Mouse (Mus musculus): Measurements from ENCODE around the gene Col13a1. TPM values are rescaled to one million over a fixed set of nuclear protein-coding genes. Genes with fewer than 3 reads are reported as not detected.

Col13a1 gene
- polyA plus RNA-seq, 1 experiment from 2014 or later, result 11.4 TPM

DNA sequence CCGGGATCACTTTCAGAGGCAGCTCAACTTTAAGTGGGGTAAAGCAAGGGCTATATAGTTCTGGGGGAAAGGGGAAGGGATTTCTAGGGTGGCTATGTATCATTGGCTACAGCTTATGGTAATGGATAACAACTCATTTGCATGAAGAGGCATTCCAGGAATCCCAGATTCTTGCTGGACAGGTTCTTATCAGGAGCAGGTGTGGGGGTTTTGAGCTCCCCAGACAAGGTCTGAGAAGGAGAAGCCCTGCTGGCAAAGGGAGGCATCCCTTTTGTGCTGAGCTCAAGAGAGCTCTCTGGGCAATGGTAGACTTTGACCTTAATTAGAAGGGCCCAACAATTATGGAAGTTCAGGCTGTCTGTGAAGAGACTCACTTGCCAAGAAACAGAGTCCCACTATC is 21.3 kb upstream of the Col13a1 start:
- no peak overlapping the region for H3K4me2 ChIP-seq
- H3K4me3 ChIP-seq, result no peak overlapping the region
- H3K27ac ChIP-seq, result no peak overlapping the region
- no peaks in the 10 kb centered on the region for H3K36me3 ChIP-seq
- ATAC-seq (ENCODE audit: insufficient number of reproducible peaks, insufficient read depth, low FRiP score, low TSS enrichment, low read depth), result no peak
- WGBS, result 97% methylated on average over 1 of the region's 1 CpGs
- no peaks in the 10 kb centered on the region for H3K27me3 ChIP-seq
- H3K9me3 ChIP-seq, result 0 out of 2 replicates have a peak, but pooled peaks cover 4% of the 10 kb centered on the region
- no peak overlapping the region for H3K9ac ChIP-seq
- no peaks in the 10 kb centered on the region for H3K4me1 ChIP-seq

DNA sequence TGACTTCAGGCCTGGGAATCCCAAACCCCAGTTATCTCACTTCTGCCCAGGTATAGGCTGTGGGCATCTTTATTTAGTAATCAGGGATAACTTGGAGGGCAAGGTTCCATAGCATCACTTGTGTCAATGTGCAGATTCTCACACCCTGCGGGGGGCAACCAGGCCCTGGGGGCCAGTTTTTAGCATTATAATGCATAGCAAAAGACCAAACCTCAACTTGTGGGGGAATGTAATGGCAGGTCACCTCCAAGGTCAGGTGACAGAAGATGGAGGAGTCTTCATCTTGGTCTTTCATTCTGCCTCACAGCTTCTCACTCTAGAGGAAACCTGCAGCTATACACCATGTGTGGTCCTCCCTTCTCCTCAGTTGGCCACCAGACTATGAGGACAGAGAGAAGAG is 20.9 kb upstream of the Col13a1 start:
- H3K9ac ChIP-seq, result no peak overlapping the region
- 0 out of 2 replicates have a peak, but pooled peaks cover 4% of the 10 kb centered on the region for H3K9me3 ChIP-seq
- no peak overlapping the region for H3K4me2 ChIP-seq
- H3K4me1 ChIP-seq, result no peaks in the 10 kb centered on the region
- 77% methylated on average over 1 of the region's 1 CpGs for WGBS
- no peak overlapping the region for H3K27ac ChIP-seq
- ATAC-seq (ENCODE audit: insufficient number of reproducible peaks, insufficient read depth, low FRiP score, low TSS enrichment, low read depth), result no peak
- no peaks in the 10 kb centered on the region for H3K27me3 ChIP-seq
- H3K36me3 ChIP-seq, result no peaks in the 10 kb centered on the region
- H3K4me3 ChIP-seq, result no peak overlapping the region

DNA sequence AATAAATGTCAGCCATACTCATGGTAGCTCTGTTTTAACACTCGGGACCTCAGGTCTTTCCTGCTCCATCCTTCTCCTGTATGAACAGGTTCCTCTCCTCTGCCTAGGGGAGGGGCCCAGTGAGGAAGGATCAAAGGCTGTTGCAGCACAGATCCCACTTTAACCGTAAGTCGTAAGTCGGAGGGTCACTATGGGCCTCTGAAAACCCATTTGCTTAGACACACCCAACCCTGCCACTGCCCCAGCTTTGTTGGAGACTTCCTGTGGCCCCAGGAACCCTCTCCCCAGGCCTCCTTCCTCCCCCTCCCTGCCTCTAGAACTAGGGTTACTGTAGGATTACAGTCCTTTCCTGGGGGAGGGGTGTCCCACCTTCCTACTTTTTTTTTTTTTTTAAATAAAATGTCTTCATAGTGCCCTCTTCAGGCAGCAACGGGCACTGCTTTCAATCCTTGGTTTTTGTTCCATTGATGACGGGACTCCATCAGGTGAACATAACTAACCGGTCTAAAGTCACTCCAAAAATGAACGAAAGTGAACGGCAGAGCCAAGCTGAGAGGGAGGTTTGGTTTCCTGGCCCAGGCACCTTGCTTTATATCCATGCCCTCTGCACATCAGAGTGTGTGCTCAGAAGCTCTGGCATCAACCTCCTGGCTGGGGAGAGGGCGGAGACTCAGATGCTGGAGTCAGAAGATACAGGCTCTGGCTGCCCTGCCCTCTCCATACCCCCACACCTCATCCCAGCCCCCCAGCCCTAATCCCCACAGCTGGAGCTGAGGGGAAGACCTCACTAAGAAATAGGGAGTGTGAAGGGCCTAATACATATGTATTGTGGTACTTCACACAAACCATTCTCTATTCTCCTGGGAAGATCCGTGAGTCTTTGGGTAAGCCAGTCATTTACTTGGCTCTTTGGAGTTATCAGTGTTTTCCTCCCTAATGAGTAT is 12.8 kb upstream of the Col13a1 start:
- Histone ChIP-seq H3K4me3 (no peak overlapping the region), H3K4me1 (peaks cover 12% of the 10 kb centered on the region; the same call in 1 of the 2 replicates), H3K9me3 (no peaks in the 10 kb centered on the region), H3K27me3 (no peaks in the 10 kb centered on the region), H3K4me2 (no peak overlapping the region), H3K36me3 (no peaks in the 10 kb centered on the region), H3K27ac (no peak overlapping the region), H3K9ac (no peak overlapping the region)
- no peak for ATAC-seq (ENCODE audit: insufficient number of reproducible peaks, insufficient read depth, low FRiP score, low TSS enrichment, low read depth)
- WGBS, result 29% methylated on average over 11 of the region's 11 CpGs

DNA sequence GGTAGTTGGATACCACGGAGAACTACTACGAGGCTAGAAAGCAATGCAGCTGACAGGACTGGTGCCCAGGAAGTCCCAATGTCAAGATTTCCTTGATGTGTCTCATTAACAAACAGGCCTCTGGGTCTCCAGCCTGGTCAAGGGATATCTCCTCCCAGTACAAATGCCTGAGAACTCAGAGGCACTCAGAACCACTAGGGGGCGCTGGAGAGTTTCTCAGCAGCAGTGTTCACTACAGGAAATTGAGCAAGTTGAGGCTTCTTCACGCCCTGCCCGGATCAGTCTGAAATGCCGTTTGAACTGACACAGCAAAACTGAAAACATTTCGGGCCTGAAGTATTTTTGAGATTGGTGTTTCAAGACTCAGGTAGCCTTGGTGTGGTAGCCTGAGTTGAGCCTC is 1.5 kb upstream of the Col13a1 start:
- H3K27ac ChIP-seq, result no peak overlapping the region
- H3K36me3 ChIP-seq, result no peaks in the 10 kb centered on the region
- H3K4me1 ChIP-seq, result peaks cover 32% of the 10 kb centered on the region
- no peak overlapping the region for H3K4me3 ChIP-seq
- H3K27me3 ChIP-seq, result peaks cover 47% of the 10 kb centered on the region
- H3K4me2 ChIP-seq, result peak overlapping the region; percentile 34; the same call in 1 of the 2 replicates
- WGBS, result under 1% methylated on average over 7 of the region's 7 CpGs
- no peak overlapping the region for H3K9ac ChIP-seq
- ATAC-seq (ENCODE audit: insufficient number of reproducible peaks, insufficient read depth, low FRiP score, low TSS enrichment, low read depth), result no peak
- 0 out of 2 replicates have a peak, but pooled peaks cover 4% of the 10 kb centered on the region for H3K9me3 ChIP-seq

DNA sequence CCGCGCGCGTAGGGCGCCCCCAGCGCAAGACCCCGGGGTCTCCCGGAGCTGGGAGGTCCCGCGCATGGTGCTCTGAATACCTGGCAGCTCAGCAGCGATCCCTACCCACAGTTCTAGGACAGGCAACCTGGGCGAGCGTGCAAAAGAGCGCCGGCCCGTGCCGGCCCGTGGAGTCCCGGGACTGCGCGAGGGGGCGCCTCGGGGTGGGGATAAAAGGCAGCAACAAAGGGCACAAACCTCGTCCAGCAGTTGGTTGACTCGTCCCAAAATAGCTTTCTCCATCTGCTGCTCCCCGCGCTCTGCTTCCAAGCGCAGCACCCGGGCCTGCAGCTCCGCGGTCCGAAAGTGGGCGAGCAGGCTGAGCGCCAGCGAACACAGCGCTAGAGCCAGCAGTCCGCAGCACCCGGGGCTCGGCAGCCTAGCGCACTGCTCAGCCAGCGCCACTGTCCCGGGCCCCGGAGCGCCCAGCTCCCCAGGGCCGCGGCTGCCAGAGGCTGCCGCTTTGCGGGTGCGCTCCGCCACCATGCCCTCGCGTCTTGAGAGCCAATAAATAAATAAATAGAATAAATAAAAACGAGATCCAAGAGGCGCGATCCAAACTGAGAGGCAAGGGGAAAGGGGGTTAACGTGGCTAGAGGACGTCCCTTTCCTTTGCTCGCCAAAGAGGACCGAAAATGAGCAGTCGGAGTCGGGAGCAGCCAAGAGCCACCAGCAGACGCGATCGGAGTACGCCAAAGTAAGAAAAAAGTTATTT is 619 bp downstream of the Col13a1 start:
- Histone ChIP-seq H3K9me3 (no peaks in the 10 kb centered on the region), H3K4me3 (peak overlapping the region; percentile 54), H3K4me2 (peak overlapping the region; percentile 94), H3K27me3 (peaks cover 50% of the 10 kb centered on the region), H3K4me1 (peaks cover 32% of the 10 kb centered on the region), H3K36me3 (no peaks in the 10 kb centered on the region), H3K9ac (peak overlapping the region; percentile 68), H3K27ac (0 out of 2 replicates have a peak overlapping the region, but pooled peaks have one; percentile 33)
- ATAC-seq (ENCODE audit: insufficient number of reproducible peaks, insufficient read depth, low FRiP score, low TSS enrichment, low read depth), result no peak
- under 1% methylated on average over 65 of the region's 65 CpGs for WGBS

DNA sequence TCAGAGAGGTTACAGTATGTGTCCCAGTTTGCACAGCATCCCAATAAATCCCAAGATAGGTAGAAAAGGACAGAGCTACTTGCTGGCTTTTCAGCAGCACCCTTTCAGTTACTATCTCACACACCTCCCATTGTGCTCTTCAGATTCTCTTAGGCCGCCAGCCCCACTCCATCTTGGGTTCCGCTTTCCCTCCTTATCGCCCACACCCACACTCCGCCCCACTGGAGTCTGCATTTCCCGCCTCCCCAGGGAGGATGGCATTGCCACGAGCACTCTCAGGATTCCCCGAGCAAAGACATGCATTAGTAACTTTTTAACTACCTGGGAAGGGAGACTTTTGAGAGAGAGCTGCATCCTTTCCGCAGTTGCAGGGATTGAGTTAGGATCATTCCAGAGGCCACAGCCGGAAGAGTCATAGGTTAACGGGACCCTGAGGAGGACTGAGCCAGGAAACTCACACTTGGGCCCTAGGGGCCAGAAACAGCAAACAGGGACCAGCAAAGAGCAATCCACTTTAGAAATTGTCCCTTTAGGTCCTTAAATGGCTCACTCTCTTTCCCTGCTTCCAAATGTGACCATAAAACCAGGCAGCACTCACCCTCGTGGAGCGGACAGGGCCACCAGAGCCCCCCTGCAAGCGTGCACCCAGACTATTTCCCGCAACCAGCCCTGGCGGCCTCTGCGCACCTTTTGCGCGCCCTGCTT is 1.4 kb downstream of the Col13a1 start:
- WGBS, result 6% methylated on average over 18 of the region's 18 CpGs
- peaks cover 50% of the 10 kb centered on the region for H3K27me3 ChIP-seq

DNA sequence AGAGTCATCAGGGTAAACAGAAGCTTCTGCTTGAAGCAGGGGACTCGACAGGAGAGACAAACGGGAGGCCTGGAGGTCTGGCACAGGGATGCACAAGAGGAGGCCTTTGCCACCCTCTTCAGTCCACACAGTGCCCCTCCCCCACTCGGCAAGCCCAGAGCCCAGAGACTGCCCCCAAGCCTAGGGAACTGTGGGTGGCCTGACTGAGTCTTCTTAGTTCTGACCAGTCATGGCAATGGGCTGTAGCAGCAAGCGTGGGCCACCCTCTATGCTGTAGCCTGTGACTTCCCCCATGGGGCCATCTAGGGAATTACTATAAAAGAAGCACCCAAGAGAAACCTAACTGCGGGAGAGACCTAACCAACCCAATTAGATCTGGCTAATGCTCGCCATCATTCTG is 1.9 kb downstream of the Col13a1 start:
- no peak for ATAC-seq (ENCODE audit: insufficient number of reproducible peaks, insufficient read depth, low FRiP score, low TSS enrichment, low read depth)
- Histone ChIP-seq H3K9me3 (no peaks in the 10 kb centered on the region), H3K4me1 (peaks cover 35% of the 10 kb centered on the region), H3K4me2 (peak overlapping the region; percentile 94), H3K9ac (0 out of 2 replicates have a peak overlapping the region, but pooled peaks have one; percentile 0), H3K27ac (no peak overlapping the region), H3K4me3 (peak overlapping the region; percentile 54), H3K36me3 (no peaks in the 10 kb centered on the region), H3K27me3 (peaks cover 50% of the 10 kb centered on the region)
- 8% methylated on average over 6 of the region's 6 CpGs for WGBS

More for the DNA sequence above, 1.4 kb downstream of the Col13a1 start:
- Histone ChIP-seq H3K9ac (peak overlapping the region; percentile 68), H3K4me2 (peak overlapping the region; percentile 94), H3K9me3 (no peaks in the 10 kb centered on the region), H3K36me3 (no peaks in the 10 kb centered on the region), H3K4me3 (peak overlapping the region; percentile 54), H3K4me1 (peaks cover 32% of the 10 kb centered on the region), H3K27ac (no peak overlapping the region)
- ATAC-seq (ENCODE audit: insufficient number of reproducible peaks, insufficient read depth, low FRiP score, low TSS enrichment, low read depth), result no peak

DNA sequence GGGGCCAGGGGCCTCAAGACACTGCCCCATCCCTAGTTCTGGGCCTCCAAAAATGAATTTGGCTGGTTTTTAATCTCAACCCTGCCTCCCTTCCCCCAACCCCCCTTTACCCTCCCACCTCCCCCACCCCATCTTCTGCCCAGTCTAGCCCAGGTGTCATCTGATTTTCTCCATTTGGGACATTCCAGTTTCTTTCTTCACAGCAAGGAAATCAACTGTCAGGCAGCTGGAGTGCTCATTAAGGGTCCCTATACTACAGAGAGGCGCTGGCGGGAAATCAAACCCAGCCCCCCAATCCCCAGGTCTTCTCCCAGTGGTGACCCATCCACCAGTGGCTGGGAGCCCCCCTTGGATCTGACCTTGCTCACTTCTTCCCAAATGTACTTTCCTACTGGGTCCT is 4.3 kb downstream of the Col13a1 start:
- Histone ChIP-seq H3K4me3 (no peak overlapping the region), H3K4me2 (no peak overlapping the region), H3K4me1 (peaks cover 34% of the 10 kb centered on the region), H3K36me3 (no peaks in the 10 kb centered on the region), H3K27me3 (peaks cover 41% of the 10 kb centered on the region), H3K9me3 (no peaks in the 10 kb centered on the region), H3K27ac (no peak overlapping the region), H3K9ac (no peak overlapping the region)
- no peak for ATAC-seq (ENCODE audit: insufficient number of reproducible peaks, insufficient read depth, low FRiP score, low TSS enrichment, low read depth)
- WGBS, result 85% methylated on average over 2 of the region's 2 CpGs

DNA sequence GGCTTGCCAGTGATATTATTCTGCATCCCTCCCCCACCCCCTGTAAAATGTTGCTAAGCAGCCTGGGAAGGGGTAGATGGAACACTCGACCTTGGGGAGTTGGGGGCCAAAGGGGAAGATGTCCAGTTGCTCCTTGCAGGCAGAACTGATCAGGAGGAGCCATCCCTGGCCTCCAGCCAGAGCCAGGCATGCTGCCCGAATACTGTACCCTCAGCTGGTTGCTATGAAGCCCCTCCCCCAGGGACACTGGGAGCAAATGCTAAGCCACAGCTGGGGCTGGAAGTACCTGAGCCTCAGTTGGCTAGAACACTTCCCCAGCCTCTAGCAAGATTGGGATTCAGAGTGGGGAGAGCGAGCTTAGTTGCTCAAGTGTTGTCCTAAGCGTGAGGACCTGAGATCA is 6.9 kb downstream of the Col13a1 start:
- no peaks in the 10 kb centered on the region for H3K9me3 ChIP-seq
- H3K9ac ChIP-seq, result no peak overlapping the region
- peaks cover 14% of the 10 kb centered on the region for H3K4me1 ChIP-seq
- no peak for ATAC-seq (ENCODE audit: insufficient number of reproducible peaks, insufficient read depth, low FRiP score, low TSS enrichment, low read depth)
- 0 out of 2 replicates have a peak overlapping the region, but pooled peaks have one; percentile 7 for H3K4me2 ChIP-seq
- no peaks in the 10 kb centered on the region for H3K36me3 ChIP-seq
- WGBS, result 19% methylated on average over 4 of the region's 4 CpGs
- peaks cover 16% of the 10 kb centered on the region for H3K27me3 ChIP-seq
- H3K4me3 ChIP-seq, result no peak overlapping the region
- no peak overlapping the region for H3K27ac ChIP-seq

DNA sequence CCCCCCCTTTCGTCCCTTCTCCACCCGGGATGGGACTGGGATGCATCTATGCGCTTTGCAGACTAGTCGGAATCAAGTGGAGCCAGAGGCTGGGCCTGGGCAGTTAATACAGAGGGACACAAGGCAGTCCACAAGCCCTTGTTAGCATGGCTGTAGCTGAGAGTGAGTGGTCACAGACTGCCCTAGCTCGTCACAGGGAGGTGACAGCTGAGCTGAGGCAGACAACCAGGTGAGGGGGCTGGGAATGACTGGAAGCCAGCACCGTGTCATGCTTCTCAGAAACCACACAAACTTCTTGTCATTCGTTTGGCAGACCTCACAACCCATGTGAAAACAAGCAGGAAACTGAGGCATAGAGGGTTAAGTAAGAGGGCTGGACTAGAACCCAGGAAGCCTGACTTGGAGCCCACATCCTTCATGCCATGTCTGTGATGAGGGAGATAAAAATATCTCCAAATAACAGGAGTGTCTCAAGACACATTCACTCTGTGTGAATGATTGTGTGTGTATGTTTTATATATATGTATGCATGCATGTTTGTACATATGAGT is 10.8 kb downstream of the Col13a1 start:
- Histone ChIP-seq H3K27me3 (no peaks in the 10 kb centered on the region), H3K4me1 (peaks cover 24% of the 10 kb centered on the region), H3K4me2 (no peak overlapping the region), H3K9ac (no peak overlapping the region), H3K36me3 (no peaks in the 10 kb centered on the region), H3K4me3 (no peak overlapping the region), H3K9me3 (no peaks in the 10 kb centered on the region), H3K27ac (no peak overlapping the region)
- WGBS, result 79% methylated on average over 7 of the region's 7 CpGs
- no peak for ATAC-seq (ENCODE audit: insufficient number of reproducible peaks, insufficient read depth, low FRiP score, low TSS enrichment, low read depth)

DNA sequence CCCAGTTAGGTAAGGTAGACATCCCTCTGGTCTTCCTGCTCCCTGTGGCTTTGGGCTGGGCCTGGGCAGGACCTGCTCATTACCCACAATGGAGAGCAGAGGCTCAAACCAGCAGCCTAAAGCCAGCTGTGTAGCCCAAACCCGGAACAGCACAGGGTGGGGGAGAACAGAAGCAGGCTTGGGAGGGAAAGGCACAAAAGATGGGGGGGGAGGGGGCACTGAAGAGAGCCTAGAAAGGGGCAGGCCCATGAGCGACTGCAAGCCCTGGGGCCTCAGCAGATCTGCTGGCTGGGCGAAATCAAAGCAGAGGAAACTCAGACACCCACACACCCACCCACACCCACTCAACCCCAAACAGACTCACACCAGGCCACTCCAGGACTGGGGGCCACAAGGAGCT is 11.7 kb downstream of the Col13a1 start:
- H3K36me3 ChIP-seq, result no peaks in the 10 kb centered on the region
- 22% methylated on average over 3 of the region's 3 CpGs for WGBS

More for the DNA sequence above, 11.7 kb downstream of the Col13a1 start:
- peaks cover 24% of the 10 kb centered on the region for H3K4me1 ChIP-seq
- H3K9me3 ChIP-seq, result no peaks in the 10 kb centered on the region
- H3K4me3 ChIP-seq, result no peak overlapping the region
- no peak overlapping the region for H3K27ac ChIP-seq
- no peaks in the 10 kb centered on the region for H3K27me3 ChIP-seq
- ATAC-seq (ENCODE audit: insufficient number of reproducible peaks, insufficient read depth, low FRiP score, low TSS enrichment, low read depth), result no peak
- H3K4me2 ChIP-seq, result no peak overlapping the region
- H3K9ac ChIP-seq, result no peak overlapping the region

Data from embryonic facial prominence, embryonic 13.5 days (tissue).